Mouse (Mus musculus) fat pad, adult 2 months (tissue): ENCODE data around the gene Fgf2.

ENCODE experiments used
- DNase-seq: peaks from one replicate; pipeline ENCODE4 v3.0.0-alpha.2; 2011; ENCODE audit warnings: low read depth, low spot score; ENCODE audit errors: extremely low read depth

Gene Fgf2

DNA sequence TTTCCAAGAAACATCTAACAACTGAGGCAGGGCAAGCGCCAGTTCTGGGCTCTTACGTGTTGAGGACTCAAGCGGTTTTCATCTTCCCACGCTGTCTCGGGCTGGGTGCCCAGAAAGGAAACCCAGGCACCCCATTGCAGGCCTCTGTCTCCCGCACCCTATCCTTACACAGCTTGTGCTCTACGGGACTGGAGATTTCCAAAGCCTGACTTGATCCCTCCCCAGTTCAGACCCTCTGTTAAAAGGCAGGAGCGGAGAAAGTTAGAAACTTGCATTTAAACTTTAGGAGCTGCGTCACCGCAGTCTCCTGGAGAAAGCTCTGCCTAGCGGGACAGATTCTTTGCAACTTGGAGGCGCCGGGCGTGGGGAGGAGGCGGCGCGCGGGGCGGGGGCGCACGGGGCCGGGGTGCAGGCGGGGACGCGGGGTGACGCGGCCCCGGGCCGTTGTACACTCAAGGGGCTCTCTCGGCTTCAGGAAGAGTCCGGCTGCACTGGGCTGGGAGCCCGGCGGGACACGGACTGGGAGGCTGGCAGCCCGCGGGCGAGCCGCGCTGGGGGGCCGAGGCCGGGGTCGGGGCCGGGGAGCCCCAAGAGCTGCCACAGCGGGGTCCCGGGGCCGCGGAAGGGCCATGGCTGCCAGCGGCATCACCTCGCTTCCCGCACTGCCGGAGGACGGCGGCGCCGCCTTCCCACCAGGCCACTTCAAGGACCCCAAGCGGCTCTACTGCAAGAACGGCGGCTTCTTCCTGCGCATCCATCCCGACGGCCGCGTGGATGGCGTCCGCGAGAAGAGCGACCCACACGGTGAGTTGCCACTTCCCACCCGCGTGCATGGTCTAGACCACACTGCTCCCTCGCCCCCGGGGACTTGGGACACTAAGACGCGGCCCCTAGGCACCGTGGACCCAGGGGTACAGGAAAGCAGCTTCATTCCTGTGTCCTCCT is at the start of gene Fgf2:
Fgf2 (plus strand) TSS at position 126 of the 945 bp plus-strand sequence.
- no peak for DNase-seq

GRCm38 (mm10) chr3:37299470-37299869 is 48.7 kb upstream of the Fgf2 start:
- no peak for DNase-seq

GRCm38 (mm10) chr3:37302685-37303084 is 45.5 kb upstream of the Fgf2 start:
- no peak for DNase-seq

GRCm38 (mm10) chr3:37303392-37304139 is 44.6 kb upstream of the Fgf2 start:
- no peak for DNase-seq

- no peak for DNase-seq
These were observed 36.2 kb upstream of the Fgf2 start for GRCm38 (mm10) chr3:37311897-37312369.

DNA sequence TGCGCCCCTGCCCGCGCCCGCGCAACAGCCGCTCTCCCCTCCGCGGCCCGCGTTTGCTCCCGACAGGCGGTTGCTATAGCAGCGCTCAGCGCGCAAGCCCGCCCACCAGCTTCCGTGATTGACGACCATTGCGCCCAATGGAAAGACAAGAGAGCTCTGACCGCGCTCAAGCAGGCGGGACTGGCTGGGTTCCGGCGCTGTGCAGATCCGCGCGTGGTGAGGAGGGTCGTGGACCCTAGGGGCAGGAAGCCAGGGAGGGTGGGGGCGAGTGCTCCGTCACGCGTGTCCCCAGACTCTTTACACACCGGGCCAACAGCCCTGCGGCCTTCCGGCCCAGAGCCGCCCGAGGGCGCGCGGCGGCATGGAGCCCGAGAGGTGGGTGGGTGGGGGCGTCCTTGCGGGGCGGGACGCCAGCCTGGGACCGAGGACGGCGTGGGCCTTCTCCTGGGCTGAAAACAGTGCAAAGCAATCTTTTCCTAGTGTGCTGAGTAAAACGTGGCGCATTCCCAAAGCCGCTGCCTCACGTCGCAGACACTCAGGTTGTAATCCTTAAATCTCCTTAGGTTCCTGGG is 35.7 kb upstream of the Fgf2 start, which contains the start of the genes Bbs12 and Cetn4:
Bbs12 (plus strand) TSS at position 185 of the 572 bp plus-strand sequence.
Cetn4 (minus strand) TSS at position 339 of the 572 bp plus-strand sequence.
- DNase-seq: no peak

DNA sequence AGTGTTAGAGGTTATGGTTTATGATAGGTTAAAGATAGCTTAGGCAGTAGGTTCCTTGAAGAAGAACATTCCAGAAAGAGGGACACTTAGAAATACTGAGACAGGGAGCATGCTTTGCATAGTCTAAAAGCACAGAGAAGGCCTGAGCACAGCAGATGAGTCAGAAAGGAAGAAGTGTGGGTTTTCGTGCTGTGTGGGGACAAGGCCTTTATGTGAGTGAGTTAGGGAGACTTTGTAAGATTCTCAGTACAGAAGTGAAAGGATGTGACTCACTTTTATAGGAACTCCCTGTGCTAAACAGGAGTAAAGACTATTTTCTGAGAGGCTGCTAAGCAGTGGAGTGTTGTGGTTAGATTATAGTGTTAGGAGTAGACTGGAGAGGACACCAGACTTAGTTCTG is 34.8 kb upstream of the Fgf2 start:
- DNase-seq: no peak

DNA sequence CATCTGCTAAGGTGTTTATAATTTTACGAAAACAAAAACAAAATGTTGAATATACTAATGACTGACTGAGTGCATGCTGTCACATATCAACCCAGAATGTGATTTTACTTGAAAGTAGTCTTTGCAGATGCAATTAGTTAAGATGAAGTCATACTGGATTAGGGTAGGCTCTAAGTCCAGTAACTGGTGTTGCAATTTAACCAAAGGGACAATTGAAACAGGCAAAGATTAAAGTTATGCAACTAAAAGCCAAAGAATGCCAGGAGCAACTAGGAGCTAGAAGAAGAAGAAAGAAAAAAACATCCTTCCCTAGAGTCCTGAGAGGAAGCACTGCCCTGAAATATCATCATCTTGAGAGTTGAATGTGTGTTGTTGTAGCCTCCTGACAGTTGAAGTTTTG is 31.9 kb upstream of the Fgf2 start:
- DNase-seq: no peak

DNA sequence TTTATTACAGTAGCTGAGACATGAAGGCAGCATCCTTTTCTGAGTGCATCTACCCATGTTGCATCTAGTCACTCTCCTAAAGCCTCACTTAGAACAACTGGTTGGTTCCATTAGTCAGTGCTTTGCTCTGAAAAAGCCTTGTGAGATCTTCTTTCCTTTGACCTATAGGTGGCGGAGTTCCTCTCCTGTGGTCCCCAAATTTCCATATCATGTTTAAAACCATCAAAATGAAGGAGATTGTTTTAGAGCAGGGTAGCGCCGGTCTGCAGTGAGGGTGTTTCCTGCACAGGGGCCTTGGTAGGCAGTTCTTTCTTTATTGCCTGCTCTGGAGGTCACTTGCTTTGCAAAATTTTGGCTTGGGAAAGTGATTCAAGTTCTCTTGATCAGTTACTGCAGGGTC is 23.8 kb upstream of the Fgf2 start:
- DNase-seq: no peak

- DNase-seq: no peak
These were observed 22.6 kb upstream of the Fgf2 start for GRCm38 (mm10) chr3:37325317-37326112.

GRCm38 (mm10) chr3:37326627-37327026 is 21.5 kb upstream of the Fgf2 start:
- no peak for DNase-seq

- no peak for DNase-seq
These were observed 19.7 kb upstream of the Fgf2 start for GRCm38 (mm10) chr3:37328489-37328888.

GRCm38 (mm10) chr3:37329963-37330362 is 18.2 kb upstream of the Fgf2 start:
- DNase-seq: no peak

DNA sequence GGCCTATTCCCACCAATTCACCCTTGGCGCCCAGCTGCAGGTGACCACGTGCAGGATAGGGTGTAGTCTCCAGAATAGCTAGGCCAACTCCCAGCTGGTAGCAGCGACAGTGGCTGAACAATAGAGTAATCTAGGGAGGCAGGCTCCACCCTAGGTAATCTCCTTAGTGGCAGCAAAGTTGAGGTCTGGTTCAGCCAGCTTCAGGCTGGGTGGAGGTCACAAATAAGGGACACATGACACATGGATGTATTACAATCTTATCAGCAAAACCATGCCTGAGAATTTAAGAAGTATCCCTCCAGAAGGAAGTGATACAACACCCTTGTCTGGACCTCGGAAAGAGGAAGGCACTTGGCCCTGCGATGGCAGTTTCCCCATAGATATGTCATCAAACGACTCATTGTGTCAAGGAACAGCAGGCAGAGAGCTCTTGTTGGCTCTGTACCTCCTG is 16.1 kb upstream of the Fgf2 start:
- no peak for DNase-seq

DNA sequence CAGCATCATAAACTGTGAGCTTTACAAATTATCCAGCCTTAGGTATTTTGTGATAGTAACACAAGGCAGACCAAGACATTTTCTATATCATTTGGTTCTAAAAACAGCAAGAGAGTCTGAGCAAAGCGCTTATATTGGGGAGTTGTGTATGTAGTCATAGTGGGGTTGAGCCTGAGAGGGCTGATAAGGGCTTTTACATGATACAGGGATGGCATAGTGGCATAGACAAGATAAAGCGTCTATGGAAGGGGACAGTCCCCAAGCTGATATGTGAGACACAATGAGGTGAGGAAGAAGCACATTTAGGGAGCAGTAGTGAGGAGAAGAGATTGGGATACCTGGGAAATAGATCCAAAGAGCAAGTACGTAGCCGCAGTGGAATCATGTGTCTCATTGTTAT is 14.1 kb upstream of the Fgf2 start:
- no peak for DNase-seq

DNA sequence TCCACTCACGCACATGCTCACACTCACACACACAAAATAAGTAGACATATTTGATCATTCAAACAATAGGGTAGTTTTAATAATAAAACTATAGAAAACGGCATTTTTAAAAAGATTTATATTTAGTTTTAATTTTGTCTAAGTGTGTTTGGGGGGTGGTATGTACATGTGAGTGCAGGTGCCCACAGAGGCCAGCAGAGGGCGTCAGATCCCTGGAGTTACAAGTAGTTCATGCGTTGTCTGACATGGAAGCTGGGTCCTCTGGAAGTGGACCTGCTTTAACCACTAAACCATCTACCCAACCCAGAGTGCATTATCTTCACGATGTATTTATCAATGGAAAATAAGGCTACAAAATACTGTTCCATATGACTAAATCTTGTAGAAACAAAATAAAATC is 7.0 kb upstream of the Fgf2 start:
- DNase-seq: no peak

DNA sequence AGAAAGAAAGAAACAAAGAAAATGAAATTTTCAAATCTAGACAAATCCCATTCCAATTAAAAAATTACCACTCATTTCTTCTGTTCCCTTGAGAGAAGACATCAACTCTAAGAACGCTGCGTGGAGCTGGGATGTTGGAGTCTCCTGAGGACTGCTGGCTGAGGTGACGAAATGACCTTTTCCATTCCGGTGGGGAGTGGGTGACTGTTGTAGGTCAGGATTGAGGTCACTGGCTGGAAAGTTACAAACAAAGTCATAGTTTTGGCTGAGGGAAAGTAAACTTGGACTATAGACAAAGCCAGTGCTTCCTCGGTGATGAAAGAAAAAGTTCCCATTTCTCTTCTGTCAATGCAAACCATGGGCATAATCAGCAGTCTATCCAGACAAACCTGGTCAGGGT is 5.3 kb upstream of the Fgf2 start:
- no peak for DNase-seq

- DNase-seq: no peak
These were observed 475 bp upstream of the Fgf2 start for GRCm38 (mm10) chr3:37347671-37348070.

DNA sequence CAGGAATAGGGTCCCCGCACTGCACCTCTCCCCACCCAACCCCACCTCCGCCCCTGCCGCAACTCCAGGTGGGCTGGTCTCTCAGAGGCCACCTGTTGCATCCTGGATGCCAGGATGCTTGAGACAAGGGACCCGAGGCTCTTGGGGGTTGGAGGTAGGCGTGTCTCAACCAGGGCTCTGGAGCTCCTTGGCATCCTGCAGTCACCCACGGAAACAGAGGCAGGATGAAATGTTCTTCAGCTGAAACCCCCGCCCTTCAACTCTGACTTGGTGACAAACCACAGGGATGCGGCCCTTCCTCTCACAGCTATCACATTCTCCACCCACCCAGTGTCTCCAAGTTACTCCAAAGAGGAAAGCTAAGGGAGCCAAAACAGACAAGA is 1.0 kb downstream of the Fgf2 start:
- no peak for DNase-seq

DNA sequence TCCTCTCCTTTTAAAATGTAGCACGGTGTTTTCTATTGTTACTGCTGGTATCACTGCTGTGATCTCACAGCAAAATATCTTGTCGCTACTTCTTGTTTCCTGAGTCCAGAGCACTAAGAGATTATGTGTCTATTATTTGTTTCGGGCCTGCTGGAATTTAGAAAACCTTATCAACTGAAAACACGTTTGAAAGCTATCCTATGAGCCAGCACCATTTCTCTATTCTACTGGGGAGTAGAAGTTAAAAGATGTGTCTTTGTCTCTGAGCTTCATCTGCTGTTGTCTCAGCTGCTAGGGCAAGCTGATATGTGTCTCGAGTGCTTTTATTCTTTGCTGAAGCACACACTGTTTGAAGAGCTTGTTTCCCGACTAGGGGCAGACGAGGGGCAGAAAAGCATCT is 2.2 kb downstream of the Fgf2 start:
- no peak for DNase-seq
